Mouse (Mus musculus): ENCODE results near the gene Med11. TPM values are rescaled to one million over a fixed set of nuclear protein-coding genes. Genes with fewer than 3 reads are reported as not detected.

Med11 gene
- polyA plus RNA-seq (2017; shearing (Covaris generic)), result 81.3 TPM

DNA sequence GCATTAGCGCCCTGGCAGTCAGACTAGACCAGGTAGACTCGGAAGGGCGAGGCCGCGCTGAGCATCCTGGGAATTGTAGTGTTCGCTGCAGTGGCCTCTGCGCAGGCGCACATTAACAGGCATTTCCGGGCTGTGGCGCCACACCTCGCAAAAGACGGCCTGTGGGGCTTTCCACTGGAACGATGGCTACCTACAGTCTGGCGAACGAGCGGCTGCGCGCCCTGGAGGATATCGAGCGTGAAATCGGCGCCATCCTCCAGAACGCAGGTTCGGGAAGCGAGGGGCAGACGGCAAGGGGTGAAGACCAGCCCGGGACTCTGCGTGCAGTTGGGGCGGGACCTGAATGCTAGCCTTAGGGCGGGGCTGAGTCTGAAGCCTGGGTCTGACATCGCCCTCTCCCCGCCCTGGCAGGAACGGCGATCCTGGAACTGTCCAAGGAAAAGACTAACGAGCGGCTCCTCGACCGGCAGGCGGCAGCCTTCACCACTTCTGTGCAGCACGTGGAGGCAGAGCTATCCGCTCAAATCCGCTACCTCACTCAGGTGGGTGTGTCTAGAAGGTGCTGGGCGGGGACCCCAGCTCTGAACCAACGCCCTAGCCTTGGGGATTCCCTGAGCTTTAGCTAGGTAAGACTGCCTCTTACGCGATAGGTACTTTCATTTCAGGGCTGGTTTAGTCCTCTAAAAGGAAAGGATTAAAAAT is at the start of gene Med11:
Gene Med11 (plus strand): TSS at position 123 of the 702 bp plus-strand sequence.

DNA sequence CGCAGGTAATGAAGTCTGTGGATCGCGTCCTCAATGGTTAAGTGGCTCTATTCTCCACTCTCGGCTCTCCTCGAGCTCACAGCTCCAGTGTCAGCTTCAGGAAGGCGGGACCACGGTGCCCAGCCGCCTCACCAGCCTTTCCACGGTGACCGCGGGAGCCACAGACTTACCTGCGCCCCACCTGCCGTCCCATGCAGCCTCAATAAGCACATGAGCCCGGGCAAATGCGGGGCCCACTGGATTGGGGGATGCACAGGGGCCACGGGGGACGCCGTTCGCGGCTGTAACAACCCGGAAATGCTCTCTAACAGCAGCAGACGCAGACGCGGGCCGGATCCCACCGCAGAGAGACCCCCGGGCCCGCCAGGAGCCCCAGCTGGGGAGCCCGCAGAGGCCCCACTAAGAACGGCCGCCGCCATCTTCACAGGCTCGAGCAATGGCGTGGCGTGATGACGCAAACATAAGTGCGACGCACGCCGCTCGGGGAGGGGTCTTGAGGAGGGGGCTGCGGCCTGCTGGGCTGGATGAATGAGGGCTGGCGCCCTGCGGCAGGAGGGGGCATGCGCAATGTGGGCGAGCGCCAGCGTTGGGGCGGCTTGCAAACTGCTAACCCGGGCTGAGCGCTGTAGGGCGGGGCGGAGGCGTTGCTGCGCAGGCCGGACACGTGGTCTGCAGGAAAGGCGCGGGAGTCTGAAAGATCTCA is 42.0 kb upstream of the Med11 start, which contains the start of gene Pelp1:
Gene Pelp1 (minus strand): TSS at position 438 of the 703 bp plus-strand sequence.

DNA sequence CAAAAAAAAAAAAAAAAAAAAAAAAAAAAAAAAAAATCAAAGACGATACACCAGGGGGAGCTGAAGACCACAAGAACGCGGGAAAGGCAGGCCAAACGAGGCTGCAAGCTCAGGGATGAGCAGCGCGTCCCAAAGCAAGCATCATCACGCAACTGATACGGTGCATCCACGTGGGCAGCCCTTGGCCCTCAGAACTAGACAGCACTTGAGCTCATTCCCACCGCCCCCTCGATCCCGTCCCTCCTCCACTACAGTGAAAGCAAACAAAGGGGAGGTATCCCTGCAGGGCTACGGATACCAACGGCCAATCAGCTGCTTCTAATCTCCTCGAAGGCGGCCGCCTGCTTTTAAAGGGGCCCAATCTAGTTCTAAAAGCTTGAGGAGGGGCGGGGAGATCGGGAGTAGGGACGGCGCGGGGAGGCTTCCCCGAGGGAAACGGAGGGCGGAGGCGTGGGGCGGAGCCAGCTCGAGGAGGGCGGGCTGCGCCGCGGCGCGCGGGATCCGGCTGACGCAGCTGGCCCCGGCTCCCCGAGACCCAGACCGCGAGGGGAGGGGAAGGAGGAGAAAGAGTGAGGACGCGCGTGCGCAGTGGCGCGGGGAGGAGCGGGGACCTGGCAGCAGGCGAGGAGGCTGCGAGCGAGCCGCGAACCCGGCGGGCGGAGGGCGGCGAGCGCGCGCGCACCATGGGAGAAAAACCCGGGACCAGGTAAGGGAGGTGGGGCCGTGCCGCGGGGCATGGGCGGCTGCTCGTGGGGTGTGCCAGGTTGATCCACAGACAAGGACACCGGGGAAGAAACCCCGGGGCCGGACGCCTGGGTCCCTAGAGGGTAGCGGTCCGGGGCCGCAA is 19.4 kb upstream of the Med11 start, which contains the start of gene Arrb2:
Gene Arrb2 (plus strand): TSS at position 588 of the 847 bp plus-strand sequence.

GRCm38 (mm10) chr11:70458688-70459600 is 7.2 kb downstream of the Med11 start, which contains the start of gene Zmynd15:
TSS of gene Zmynd15 (plus strand) at chr11:70459433.

DNA sequence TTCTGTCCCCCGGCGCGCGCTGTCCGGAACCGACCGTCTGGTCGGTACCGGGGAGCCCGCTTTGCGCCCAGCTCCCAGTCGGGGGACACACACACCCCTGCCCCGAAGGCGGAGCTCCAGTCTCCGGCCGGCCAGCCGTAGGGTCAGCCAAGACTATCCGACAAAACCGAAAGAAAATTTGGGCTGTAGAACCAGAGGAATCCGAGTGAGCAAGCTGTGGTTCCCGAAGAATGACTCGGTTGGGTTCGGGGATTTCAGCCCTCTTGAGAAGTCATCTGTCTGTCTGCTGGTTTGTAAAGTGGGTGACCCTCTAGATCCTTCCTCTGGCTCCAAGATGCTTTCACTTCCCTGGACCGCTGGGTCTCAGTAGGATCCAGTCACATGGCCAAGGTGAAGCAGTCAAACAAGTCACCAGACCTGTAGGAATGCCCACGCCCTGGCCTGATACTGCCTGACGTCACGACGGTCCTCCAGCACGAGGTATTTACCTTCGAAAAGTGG is 7.9 kb downstream of the Med11 start, which contains the start of gene Cxcl16:
Gene Cxcl16 (minus strand): TSS at position 384 of the 501 bp plus-strand sequence.

Other genes with a start within 250 kb of the Med11 start
- 0.94 TPM for gene Slc16a11, start 239.2 kb upstream of the Med11 start, polyA plus RNA-seq (2017; shearing (Covaris generic))
- 5.5 TPM for gene Slc16a13, start 230.9 kb upstream of the Med11 start, polyA plus RNA-seq (2017; shearing (Covaris generic))
- 0.51 TPM for gene Bcl6b, start 222.1 kb upstream of the Med11 start, polyA plus RNA-seq (2017; shearing (Covaris generic))
- gene 0610010K14Rik, start 214.0 kb upstream of the Med11 start, polyA plus RNA-seq (2017; shearing (Covaris generic)), result 171 TPM
- 5.5 TPM for gene Gm21988, start 212.1 kb upstream of the Med11 start, polyA plus RNA-seq (2017; shearing (Covaris generic))
- gene Rnasek, start 212.1 kb upstream of the Med11 start, polyA plus RNA-seq (2017; shearing (Covaris generic)), result 272 TPM
- gene Alox12, start 196.6 kb upstream of the Med11 start, polyA plus RNA-seq (2017; shearing (Covaris generic)), result not detected
- gene Alox12e, start 129.3 kb upstream of the Med11 start, polyA plus RNA-seq (2017; shearing (Covaris generic)), result not detected
- gene Alox15, start 99.9 kb upstream of the Med11 start, polyA plus RNA-seq (2017; shearing (Covaris generic)), result 0.24 TPM
- 11.3 TPM for gene Pelp1, start 41.9 kb upstream of the Med11 start, polyA plus RNA-seq (2017; shearing (Covaris generic))
- 168 TPM for gene Arrb2, start 19.3 kb upstream of the Med11 start, polyA plus RNA-seq (2017; shearing (Covaris generic))
- gene Zmynd15, start 7.5 kb downstream of the Med11 start, polyA plus RNA-seq (2017; shearing (Covaris generic)), result 0.60 TPM
- 0.43 TPM for gene Cxcl16, start 8.1 kb downstream of the Med11 start, polyA plus RNA-seq (2017; shearing (Covaris generic))
- 2.6 TPM for gene Tm4sf5, start 53.3 kb downstream of the Med11 start, polyA plus RNA-seq (2017; shearing (Covaris generic))
- not detected for gene Vmo1, start 62.7 kb downstream of the Med11 start, polyA plus RNA-seq (2017; shearing (Covaris generic))
- gene Gltpd2, start 67.3 kb downstream of the Med11 start, polyA plus RNA-seq (2017; shearing (Covaris generic)), result not detected
- 402 TPM for gene Psmb6, start 73.4 kb downstream of the Med11 start, polyA plus RNA-seq (2017; shearing (Covaris generic))
- gene Gm40193, start 81.0 kb downstream of the Med11 start, polyA plus RNA-seq (2017; shearing (Covaris generic)), result not detected
- gene Pld2, start 88.1 kb downstream of the Med11 start, polyA plus RNA-seq (2017; shearing (Covaris generic)), result 7.0 TPM
- gene Mink1, start 111.0 kb downstream of the Med11 start, polyA plus RNA-seq (2017; shearing (Covaris generic)), result 9.0 TPM
- 0.52 TPM for gene 4930544D05Rik, start 163.9 kb downstream of the Med11 start, polyA plus RNA-seq (2017; shearing (Covaris generic))
- gene Chrne, start 167.3 kb downstream of the Med11 start, polyA plus RNA-seq (2017; shearing (Covaris generic)), result 0.65 TPM
- gene Gp1ba, start 187.2 kb downstream of the Med11 start, polyA plus RNA-seq (2017; shearing (Covaris generic)), result 0.21 TPM
- 466 TPM for gene Rnf167, start 195.3 kb downstream of the Med11 start, polyA plus RNA-seq (2017; shearing (Covaris generic))
- 190 TPM for gene Slc25a11, start 195.6 kb downstream of the Med11 start, polyA plus RNA-seq (2017; shearing (Covaris generic))
- 4,689 TPM for gene Pfn1, start 202.7 kb downstream of the Med11 start, polyA plus RNA-seq (2017; shearing (Covaris generic))
- gene Eno3, start 205.3 kb downstream of the Med11 start, polyA plus RNA-seq (2017; shearing (Covaris generic)), result 20.6 TPM
- 87.0 TPM for gene Spag7, start 217.5 kb downstream of the Med11 start, polyA plus RNA-seq (2017; shearing (Covaris generic))
- 64.2 TPM for gene Camta2, start 236.2 kb downstream of the Med11 start, polyA plus RNA-seq (2017; shearing (Covaris generic))
- 0.37 TPM for gene Inca1, start 248.2 kb downstream of the Med11 start, polyA plus RNA-seq (2017; shearing (Covaris generic))
- 0.59 TPM for gene Kif1c, start 248.6 kb downstream of the Med11 start, polyA plus RNA-seq (2017; shearing (Covaris generic))